Mouse (Mus musculus): Measurements from ENCODE around the gene Cacna2d2.
A peak's percentile ranks its signal among the peaks of the same experiment; 100 is the strongest.

The Cacna2d2 gene

GRCm38 (mm10) chr9:107504662-107505537, 105.5 kb downstream of the Cacna2d2 start:
- DNase-seq: no peak

GRCm38 (mm10) chr9:107508266-107508665, 108.9 kb downstream of the Cacna2d2 start:
- DNase-seq: no peak

DNA sequence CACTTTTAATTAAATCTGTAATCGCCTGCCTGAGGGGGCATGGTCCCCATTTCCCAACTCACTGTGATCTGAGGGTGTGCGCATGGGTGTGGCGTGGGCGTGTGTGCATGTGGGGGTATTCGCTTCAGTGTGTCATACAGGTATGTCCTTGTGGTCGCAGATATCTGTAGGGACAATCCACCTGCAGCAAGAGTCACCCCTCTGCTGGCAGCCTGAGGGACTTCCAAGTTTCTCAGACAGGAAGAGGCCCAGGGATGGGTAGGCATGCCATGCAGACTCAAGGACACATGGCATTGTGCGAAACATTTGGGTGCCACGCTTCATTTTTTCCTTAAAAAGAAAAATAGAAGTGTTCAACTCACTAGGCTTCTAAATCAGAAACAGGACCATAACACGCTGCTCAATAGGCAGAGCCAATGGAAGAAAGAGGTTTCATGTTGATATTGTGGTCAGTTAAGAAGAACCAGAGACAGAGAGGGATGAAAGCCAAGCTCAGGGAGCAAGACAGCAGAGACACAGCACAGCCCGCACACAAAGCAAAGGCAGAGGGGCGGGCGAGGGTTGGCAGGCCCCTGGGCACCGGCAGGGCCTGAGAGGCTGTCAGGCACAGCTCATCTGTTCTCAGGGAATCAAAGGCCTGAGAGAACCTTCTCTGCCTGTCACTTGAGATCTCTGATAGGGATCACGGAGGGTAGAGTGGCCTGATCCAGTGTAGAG, 111.1 kb downstream of the Cacna2d2 start:
- no peak for DNase-seq

GRCm38 (mm10) chr9:107511436-107511835, 112.0 kb downstream of the Cacna2d2 start:
- DNase-seq: no peak

DNA sequence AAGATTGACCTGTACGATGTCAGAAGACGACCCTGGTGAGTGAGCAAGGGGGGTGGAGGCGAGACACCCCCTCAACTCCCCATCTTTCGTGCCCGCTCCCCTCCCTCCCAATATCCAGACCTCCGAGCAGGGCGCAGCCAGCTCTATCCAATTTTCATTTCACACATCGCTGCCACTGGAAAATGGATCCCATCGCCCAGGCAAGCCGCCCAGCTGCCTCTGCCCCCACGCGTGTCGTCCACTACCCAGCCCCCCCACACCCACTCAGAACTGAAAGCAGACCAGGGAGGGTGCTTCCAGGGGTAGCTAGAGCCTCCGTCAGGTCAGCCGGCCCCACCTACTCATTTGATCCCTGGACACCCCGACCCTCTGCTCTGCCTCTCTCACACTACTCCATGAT, 112.9 kb downstream of the Cacna2d2 start:
- DNase-seq: no peak

- DNase-seq: peak; percentile 85
Measured at GRCm38 (mm10) chr9:107514303-107514955, 115.0 kb downstream of the Cacna2d2 start.

DNA sequence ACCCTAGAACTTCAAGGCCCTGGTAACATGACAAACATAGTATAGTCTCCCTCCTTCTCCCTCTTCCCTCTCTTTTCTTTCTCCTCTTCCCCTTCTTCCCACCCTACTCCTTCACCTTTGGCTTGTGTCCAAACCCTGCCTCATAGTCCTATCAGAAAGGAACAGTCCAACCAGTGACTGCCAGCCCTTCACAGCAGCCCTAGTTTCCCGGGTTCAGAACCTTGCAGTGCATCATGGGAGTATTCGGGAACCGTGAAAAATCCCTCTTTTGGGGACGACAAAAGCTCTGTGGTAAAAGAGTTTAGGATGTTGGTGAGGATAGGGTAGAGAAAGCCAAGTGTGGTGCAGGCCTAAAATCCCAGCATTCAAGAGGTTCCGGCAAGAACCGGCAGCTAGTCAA, 120.9 kb downstream of the Cacna2d2 start:
- DNase-seq: no peak

DNA sequence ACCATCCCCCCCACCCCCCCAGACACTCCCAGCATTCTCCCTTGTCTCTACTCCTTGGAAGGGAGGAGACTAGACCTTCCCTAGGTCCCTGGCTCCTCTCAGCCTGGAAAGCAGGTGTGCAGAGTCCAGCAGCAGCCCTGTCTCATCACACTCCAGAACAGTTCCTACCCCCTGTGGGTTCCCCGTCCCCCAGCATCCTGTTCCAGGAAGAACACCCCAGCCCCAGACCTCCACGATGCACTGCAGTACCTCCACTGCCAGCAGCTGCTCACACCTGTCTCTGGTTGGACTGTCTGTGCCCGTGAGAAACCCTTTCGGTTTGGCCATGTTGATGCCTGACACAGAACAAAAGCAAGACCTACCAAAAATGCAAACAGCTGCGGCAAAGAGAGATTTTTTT, 121.8 kb downstream of the Cacna2d2 start:
- DNase-seq: no peak

DNA sequence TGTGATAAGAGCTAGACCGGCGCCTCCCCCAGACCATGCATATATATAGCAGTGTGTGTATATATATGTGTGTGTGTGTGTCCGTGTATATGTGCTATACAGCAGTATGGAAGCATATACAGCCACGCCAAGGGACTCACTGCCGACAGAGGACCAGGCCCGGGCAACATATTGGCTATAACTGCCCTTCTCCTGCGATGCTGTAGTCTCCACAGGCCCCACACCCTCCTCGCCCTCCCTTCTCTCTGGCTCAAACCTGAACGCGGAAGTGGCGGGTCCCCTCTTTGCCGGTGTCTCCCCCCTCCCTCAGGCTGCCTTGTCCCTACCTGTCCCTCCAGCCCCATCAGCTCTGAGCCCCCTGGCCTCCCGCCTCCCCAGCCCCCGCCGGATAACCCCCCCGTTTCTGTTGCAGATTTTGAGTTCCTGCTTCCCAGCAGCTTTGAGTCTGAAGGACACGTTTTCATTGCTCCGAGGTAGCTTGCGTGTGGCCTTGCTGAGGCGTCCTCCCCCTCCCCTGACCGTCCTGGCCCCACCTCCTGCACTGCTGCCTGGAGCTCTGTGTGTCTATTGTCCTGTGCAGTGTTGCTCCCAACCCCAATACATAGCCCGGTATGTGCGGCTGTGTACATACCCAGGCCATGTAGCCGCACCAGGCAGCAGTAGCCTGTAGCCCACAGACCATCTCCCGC, 122.4 kb downstream of the Cacna2d2 start:
- no peak for DNase-seq

DNA sequence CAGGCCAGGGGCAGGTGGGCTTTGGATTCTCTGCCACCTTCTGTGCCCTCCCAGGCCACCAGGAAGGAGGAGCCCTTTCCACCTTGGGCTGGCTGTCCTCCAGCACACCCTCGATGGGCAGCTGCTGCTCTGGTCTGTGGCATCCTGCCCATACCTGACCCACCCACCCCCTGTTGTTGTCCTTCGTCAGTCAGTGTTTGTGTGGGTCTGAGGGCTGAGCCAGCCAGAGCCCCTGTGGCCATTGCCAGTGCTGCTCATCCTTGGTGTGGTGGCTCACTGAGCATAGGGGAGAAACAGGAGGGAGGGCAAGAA, 122.9 kb downstream of the Cacna2d2 start:
- DNase-seq: no peak

GRCm38 (mm10) chr9:107526198-107527026, 127.0 kb downstream of the Cacna2d2 start:
- DNase-seq: peak; percentile 56

DNA sequence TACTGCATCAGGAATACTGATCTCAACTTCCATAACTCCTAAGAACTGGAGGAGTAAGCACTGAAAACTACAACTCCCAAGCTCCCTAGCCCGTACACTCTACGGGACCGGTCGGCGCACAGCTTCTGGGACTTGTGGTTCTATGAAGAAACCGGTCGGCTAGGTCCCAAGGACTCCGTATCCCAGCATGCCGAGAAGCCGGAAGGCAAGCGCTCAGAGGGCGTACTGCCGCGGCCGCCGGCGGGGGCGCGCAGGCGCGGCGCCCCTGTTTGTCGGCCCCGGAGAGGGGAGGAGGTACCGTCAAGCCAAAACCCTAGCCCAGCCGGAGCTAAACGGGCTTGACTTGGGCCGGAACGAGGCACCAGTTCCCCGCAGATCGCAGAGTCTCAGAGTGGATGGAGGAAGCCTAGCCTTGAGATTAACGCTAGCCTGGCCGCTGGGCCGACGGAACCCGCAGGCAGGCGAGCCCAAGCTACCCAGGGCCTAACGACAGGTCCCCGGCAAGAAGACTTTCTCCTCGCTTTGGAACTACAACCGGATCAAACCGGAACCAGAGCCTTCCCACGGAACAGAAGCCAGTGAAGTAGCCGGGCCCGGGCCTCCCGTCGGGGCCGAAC, 134.5 kb downstream of the Cacna2d2 start, which contains the start of gene Tmem115:
TSS of gene Tmem115 (plus strand) at position 155 of the 617 bp plus-strand sequence.
- peak; percentile 96 for DNase-seq

GRCm38 (mm10) chr9:107534408-107535202, 135.2 kb downstream of the Cacna2d2 start:
- DNase-seq: peak; percentile 66

DNA sequence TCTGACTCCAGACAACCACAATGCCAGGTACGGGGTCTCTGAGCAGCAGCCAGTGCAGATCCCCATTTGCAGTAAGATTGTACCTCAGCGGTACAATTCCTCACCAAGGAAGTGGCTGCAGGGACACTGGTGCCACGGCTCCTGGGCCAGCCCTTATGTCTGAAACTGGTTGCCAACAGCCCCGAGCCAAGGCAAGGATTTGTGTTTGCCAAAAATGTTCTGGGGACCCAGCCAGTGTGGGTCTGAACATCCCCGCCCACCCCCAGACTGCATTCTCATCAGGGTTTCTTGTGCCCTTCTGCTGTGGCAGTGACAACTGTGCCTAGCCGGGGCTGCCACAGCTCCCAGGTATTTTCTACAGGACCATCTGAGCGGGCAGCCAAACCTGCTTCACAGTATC, 138.8 kb downstream of the Cacna2d2 start:
- peak; percentile 67 for DNase-seq

GRCm38 (mm10) chr9:107538711-107539110, 139.3 kb downstream of the Cacna2d2 start:
- DNase-seq: no peak

- DNase-seq: peak; percentile 62
Measured at GRCm38 (mm10) chr9:107539940-107540339, 140.5 kb downstream of the Cacna2d2 start.

DNA sequence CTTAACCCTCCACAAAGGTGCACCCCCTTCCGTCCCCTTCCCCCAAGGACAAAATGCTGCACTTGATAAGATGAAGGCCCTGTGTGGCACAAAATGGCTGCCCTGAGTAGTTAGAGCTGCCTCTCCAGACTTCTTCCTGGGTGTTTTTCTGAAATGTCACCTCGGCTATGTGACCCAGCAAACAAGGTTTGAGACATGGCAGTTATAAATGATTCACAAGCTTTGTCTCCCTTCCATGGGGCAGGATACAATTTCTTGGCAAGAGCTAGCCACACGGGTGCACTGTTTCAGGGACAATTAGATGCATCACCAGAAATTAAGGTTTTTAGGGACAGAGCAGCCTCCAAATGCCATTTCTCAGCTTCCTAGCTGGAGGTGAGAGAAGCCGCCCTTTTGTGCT, 141.0 kb downstream of the Cacna2d2 start:
- DNase-seq: peak; percentile 39

DNA sequence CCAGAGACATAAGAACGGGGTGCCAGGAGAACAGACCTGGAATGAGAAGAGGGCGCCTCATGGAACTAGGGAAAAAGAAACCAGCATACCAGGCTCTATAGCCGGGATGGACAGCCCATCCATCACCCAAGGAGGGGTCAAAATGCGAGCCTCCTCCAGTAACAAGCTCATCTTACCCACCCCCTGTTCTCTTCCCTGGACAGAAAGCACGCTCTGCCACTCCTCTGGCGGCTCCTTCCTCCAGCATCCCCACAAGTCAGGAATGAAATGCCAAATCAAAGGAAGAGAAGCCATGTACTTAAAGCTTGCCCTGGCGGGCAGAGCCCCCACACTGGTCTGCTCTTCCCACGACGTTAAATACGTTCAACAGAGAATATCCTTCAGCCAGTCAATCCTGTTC, 141.6 kb downstream of the Cacna2d2 start:
- no peak for DNase-seq

DNA sequence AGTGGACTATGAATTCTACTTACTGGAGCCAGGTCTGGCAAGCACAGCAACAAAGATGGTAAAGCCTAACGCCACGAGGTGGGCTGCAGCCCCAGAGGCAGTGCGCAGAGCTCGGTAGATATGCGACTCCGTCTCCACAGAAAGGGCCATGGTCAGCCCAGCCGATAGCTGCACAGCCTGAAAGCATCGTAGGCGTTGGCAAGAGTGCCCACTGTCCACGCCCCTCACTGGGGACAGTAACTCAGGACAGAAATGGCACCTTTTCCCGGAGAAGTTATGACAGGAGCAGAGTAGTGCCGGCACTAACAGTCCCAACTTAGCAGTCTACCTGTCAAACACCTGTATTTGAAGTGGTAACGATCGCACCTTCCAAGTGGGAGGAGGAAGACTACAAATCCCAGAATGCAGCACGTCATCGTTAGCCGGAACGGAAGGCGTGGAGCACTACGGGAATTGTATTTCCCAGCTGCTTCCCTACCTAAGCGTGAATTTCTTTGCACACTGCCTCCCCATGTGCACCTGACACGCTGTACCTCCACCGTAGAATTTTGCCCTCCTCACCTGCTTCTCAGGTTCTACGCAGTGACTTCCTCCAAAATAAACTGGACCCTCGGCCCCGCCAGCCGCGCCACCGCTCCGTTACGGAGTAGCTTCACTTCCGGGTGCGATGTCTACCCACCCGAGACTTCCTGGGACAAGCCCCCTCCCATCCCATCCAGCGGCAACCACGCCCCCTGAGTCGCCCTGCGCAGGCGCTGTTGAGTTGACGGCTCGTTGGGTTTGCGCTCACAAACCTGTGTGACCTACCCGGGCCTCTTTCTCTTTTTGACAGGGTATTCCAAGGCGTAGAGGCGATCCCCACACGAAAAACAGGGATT, 142.3 kb downstream of the Cacna2d2 start, which contains the start of the genes Cyb561d2 and Nprl2:
TSS of gene Cyb561d2 (minus strand) at position 720 of the 878 bp plus-strand sequence.
TSS of gene Nprl2 (plus strand) at position 753 of the 878 bp plus-strand sequence.
- peak; percentile 93 for DNase-seq

- no peak for DNase-seq
Measured at GRCm38 (mm10) chr9:107542352-107542686, 142.9 kb downstream of the Cacna2d2 start.
